Mouse (Mus musculus) layer of hippocampus, adult 11-12 months (tissue): ENCODE measurements around the gene A4gnt.
"Not testable (repeated sequence)": the region's sequence is repeated elsewhere in the genome, so short reads cannot be mapped to it uniquely, and the experiment has no call there.

Source experiments
- DNase-seq: peaks from one replicate; pipeline ENCODE4 v3.0.0; 2022; ENCODE audit warnings: low spot score

A4gnt gene

GRCm38 (mm10) chr9:99612202-99612601 lies at the start of gene A4gnt:
Gene A4gnt (plus strand): TSS chr9:99612502.
- no peak for DNase-seq

GRCm38 (mm10) chr9:99563714-99564113 lies 48.6 kb upstream of the A4gnt start:
- DNase-seq: peak; percentile 37

GRCm38 (mm10) chr9:99568023-99568346 lies 44.3 kb upstream of the A4gnt start:
- DNase-seq: no peak

- peak; percentile 91 for DNase-seq
Observed at GRCm38 (mm10) chr9:99568347-99569070, 43.8 kb upstream of the A4gnt start, which contains the start of gene Armc8. Gene Armc8 (minus strand): TSS chr9:99568899.

- DNase-seq: no peak
Observed at GRCm38 (mm10) chr9:99569071-99569397, 43.3 kb upstream of the A4gnt start.

GRCm38 (mm10) chr9:99575677-99576480 lies 36.4 kb upstream of the A4gnt start, which contains the start of gene Dbr1:
Gene Dbr1 (plus strand): TSS chr9:99575799.
- DNase-seq: peak; percentile 93

GRCm38 (mm10) chr9:99580655-99581054 lies 31.6 kb upstream of the A4gnt start:
- peak; percentile 34 for DNase-seq

GRCm38 (mm10) chr9:99587505-99588202 lies 24.6 kb upstream of the A4gnt start:
- DNase-seq: no peak

- DNase-seq: no peak
Observed at GRCm38 (mm10) chr9:99591144-99591543, 21.2 kb upstream of the A4gnt start.

- not testable (repeated sequence) for DNase-seq
Observed at GRCm38 (mm10) chr9:99599127-99599526, 13.2 kb upstream of the A4gnt start.

GRCm38 (mm10) chr9:99603566-99603965 lies 8.7 kb upstream of the A4gnt start:
- no peak for DNase-seq

- no peak for DNase-seq
Observed at GRCm38 (mm10) chr9:99619688-99620087, 7.4 kb downstream of the A4gnt start.

- DNase-seq: no peak
Observed at GRCm38 (mm10) chr9:99620196-99620595, 7.9 kb downstream of the A4gnt start.

- DNase-seq: no peak
Observed at GRCm38 (mm10) chr9:99622034-99622433, 9.7 kb downstream of the A4gnt start.

GRCm38 (mm10) chr9:99622966-99623365 lies 10.7 kb downstream of the A4gnt start:
- no peak for DNase-seq

- no peak for DNase-seq
Observed at GRCm38 (mm10) chr9:99624117-99624516, 11.8 kb downstream of the A4gnt start.

GRCm38 (mm10) chr9:99628581-99628980 lies 16.3 kb downstream of the A4gnt start:
- DNase-seq: no peak

- peak; percentile 69 for DNase-seq
Observed at GRCm38 (mm10) chr9:99629281-99630011, 17.1 kb downstream of the A4gnt start, which contains the start of gene Dzip1l. Gene Dzip1l (plus strand): TSS chr9:99629496.

- DNase-seq: no peak
Observed at GRCm38 (mm10) chr9:99630071-99630470, 17.8 kb downstream of the A4gnt start.

GRCm38 (mm10) chr9:99630528-99631125 lies 18.3 kb downstream of the A4gnt start:
- peak; percentile 20 for DNase-seq

GRCm38 (mm10) chr9:99631781-99632180 lies 19.5 kb downstream of the A4gnt start:
- peak; percentile 23 for DNase-seq

- no peak for DNase-seq
Observed at GRCm38 (mm10) chr9:99632264-99632663, 20.0 kb downstream of the A4gnt start.
